Mouse (Mus musculus) embryonic facial prominence, embryonic 15.5 days (tissue): ENCODE measurements around the gene Rab6a. TPM values are rescaled to one million over a fixed set of nuclear protein-coding genes. Genes with fewer than 3 reads are reported as not detected.

Experiments used
- ATAC-seq: fragments of 200-750 bp; cut with Nextera tagmentation; 2 replicates; pipeline ENCODE4 v1.8.0; 2017; ENCODE audit warnings: low read depth, moderate TSS enrichment; ENCODE audit not compliant: insufficient number of reproducible peaks, low FRiP score, low TSS enrichment
- H3K27ac ChIP-seq: fragments of 300-500 bp; sonication (generic); replicated peaks from 2 replicates; pipeline ENCODE4 v1.5.1; 2015; ENCODE audit warnings: mild to moderate bottlenecking, inconsistent platforms
- H3K27me3 ChIP-seq: fragments of 300-500 bp; sonication (generic); 2 replicates; pipeline ENCODE4 v1.6.1; 2015; ENCODE audit warnings: inconsistent platforms
- H3K36me3 ChIP-seq: fragments of 300-500 bp; sonication (generic); 2 replicates; pipeline ENCODE4 v1.6.1; 2015; ENCODE audit warnings: mild to moderate bottlenecking, inconsistent platforms
- H3K4me1 ChIP-seq: fragments of 300-500 bp; sonication (generic); 2 replicates; pipeline ENCODE4 v1.6.1; 2015; ENCODE audit warnings: inconsistent platforms
- H3K4me2 ChIP-seq: fragments of 300-500 bp; sonication (generic); replicated peaks from 2 replicates; pipeline ENCODE4 v1.6.1; 2015; ENCODE audit warnings: mild to moderate bottlenecking, inconsistent platforms
- H3K4me3 ChIP-seq: fragments of 300-500 bp; sonication (generic); replicated peaks from 2 replicates; pipeline ENCODE4 v1.5.1; 2015; ENCODE audit warnings: mild to moderate bottlenecking, inconsistent platforms
- H3K9ac ChIP-seq: fragments of 300-500 bp; sonication (generic); 2 replicates; pipeline ENCODE4 v1.6.1; 2015; ENCODE audit warnings: inconsistent platforms
- H3K9me3 ChIP-seq: fragments of 300-500 bp; sonication (generic); replicated peaks from 2 replicates; pipeline ENCODE4 v1.6.1; 2016; ENCODE audit warnings: inconsistent platforms
- WGBS: fragments of 180-500 bp; shearing (Covaris S2); methylation state at CpG from one replicate; pipeline ENCODE4 v1.1.7; 2015; 5-methylcytosine and 5-hydroxymethylcytosine counted together
- polyA plus RNA-seq: library from polyadenylated mRNA; unstranded; fragments of >200 nt; fragmentation: Nextera tagmentation; extraction: Ambion mirVana; gene quantifications from 2 replicates; pipeline ENCODE4 v1.2.1, GENCODE M21; 2015

Gene Rab6a
- polyA plus RNA-seq, 1 experiment from 2014 or later = 107 TPM

DNA sequence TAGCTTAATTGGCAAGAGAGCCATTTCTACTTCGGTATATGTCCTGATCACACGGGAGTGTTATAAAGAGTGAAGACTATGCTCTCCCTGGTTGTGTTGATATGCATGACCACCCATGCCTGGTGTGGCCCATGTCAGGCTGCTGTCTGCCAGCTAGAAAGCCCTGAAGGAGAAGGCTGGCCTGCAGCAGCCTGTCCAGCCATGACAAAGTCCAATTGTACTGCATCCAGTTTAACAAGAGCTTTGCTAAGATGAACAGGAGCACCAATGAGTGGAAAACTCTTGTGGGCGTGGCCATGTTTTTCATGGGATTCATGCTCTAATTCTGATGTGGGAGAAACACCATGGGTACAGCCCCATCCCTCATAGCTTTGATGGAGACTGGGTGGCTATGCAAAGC is 17.3 kb downstream of the Rab6a start:
- no peak overlapping the region for H3K4me3 ChIP-seq
- H3K27ac ChIP-seq = no peak overlapping the region
- no peak overlapping the region for H3K9ac ChIP-seq
- no peaks in the 10 kb centered on the region for H3K9me3 ChIP-seq
- no peaks in the 10 kb centered on the region for H3K4me1 ChIP-seq
- H3K36me3 ChIP-seq = peaks cover 7% of the 10 kb centered on the region; the same call in 1 of the 2 replicates
- ATAC-seq = no peak
- H3K27me3 ChIP-seq = no peaks in the 10 kb centered on the region
- H3K4me2 ChIP-seq = no peak overlapping the region
- 70% methylated on average over 3 of the region's 3 CpGs for WGBS

DNA sequence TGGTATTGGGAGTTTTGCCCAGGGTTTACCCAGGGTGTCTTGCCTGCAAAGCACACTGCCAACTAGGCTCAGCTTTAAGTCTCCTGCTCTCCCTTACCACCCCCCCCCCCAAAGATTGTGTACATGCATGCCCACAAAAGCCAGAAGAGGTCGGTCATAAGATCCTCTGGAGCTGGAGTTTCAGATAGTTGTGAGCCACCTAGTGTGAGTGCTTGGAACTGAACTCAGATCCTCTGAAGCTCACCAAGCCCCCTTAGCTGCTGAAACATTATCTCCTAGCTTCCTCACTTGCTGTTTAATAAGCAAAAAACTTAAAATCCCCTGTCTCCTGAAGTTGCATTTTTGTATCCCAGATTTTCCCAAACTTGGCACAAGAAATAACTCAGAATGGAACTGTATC is 30.4 kb downstream of the Rab6a start:
- 0% methylated on average over 1 of the region's 1 CpGs for WGBS
- Histone ChIP-seq H3K4me3 (no peak overlapping the region), H3K36me3 (peaks cover 28% of the 10 kb centered on the region), H3K4me2 (no peak overlapping the region), H3K9ac (no peak overlapping the region), H3K27me3 (no peaks in the 10 kb centered on the region), H3K4me1 (no peaks in the 10 kb centered on the region), H3K9me3 (no peaks in the 10 kb centered on the region), H3K27ac (no peak overlapping the region)
- no peak for ATAC-seq

DNA sequence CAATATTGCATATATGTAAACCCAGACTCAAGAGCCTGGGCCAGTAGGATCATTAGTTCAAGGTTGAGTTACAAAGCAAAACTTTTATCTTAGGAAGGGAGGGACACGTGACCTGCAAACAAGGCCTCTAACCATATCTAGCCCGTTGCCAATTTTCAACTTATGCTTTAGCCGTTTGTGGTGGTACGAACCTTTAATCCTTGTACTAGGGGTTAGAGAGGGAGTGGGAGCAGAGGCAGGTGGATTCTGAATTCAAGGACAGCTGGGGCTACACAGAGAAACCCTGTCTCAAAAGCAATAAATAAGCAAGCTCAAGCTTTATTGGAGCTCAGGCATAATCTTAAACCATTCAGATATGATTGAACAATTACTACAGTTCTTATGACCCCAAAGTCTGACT is 35.2 kb downstream of the Rab6a start:
- H3K36me3 ChIP-seq = peaks cover 7% of the 10 kb centered on the region; the same call in 1 of the 2 replicates
- H3K27ac ChIP-seq = no peak overlapping the region
- no peaks in the 10 kb centered on the region for H3K4me1 ChIP-seq
- H3K9ac ChIP-seq = no peak overlapping the region
- H3K4me2 ChIP-seq = no peak overlapping the region
- 85% methylated on average over 4 of the region's 4 CpGs for WGBS
- ATAC-seq = no peak
- no peaks in the 10 kb centered on the region for H3K9me3 ChIP-seq
- no peak overlapping the region for H3K4me3 ChIP-seq
- no peaks in the 10 kb centered on the region for H3K27me3 ChIP-seq

DNA sequence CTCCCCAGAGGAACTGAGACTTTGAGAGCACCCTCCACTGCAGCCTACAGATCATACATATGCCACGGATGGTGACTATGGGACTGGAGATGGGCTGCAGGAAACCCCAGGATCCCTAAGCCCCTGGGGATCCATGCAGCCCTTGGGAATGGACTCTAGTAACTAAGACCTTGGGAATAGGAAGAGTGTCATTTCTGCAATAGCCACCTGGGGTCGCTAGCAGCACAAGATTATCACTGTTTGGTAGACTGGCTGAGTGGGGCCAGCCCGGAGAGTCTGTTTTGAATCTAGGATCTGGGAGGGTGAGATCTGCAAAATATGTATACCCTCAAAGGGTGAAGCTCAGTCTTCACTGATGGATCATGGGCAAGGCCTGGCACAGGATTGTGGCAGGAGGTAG is 37.9 kb downstream of the Rab6a start:
- 30% methylated on average over 3 of the region's 3 CpGs for WGBS
- no peak overlapping the region for H3K9ac ChIP-seq
- no peak overlapping the region for H3K4me3 ChIP-seq
- peaks cover 2% of the 10 kb centered on the region; the same call in 1 of the 2 replicates for H3K36me3 ChIP-seq
- H3K27ac ChIP-seq = no peak overlapping the region
- H3K4me1 ChIP-seq = no peaks in the 10 kb centered on the region
- no peak overlapping the region for H3K4me2 ChIP-seq
- peak; percentile 49; the same call in 1 of the 2 replicates for ATAC-seq
- no peaks in the 10 kb centered on the region for H3K9me3 ChIP-seq
- H3K27me3 ChIP-seq = no peaks in the 10 kb centered on the region

DNA sequence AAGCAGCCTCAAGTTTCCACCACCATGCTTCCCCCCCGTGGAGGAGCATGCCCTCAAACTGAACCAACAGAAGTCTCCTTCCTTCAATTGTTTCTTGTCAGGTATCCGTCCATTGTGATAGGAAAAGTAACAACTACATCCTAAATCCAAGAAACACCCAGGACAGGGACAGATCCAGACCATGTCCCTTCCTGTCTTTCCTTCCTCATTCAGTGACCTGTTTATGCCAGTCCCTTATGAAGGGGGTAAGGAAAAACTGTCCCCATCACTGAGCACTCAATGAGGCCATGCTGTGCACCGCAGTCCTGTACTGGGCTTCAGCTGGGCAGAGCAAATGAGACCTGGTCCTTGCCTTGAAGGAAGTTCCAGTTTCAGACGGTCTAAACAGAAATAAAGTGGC is 41.9 kb downstream of the Rab6a start:
- no peaks in the 10 kb centered on the region for H3K27me3 ChIP-seq
- 72% methylated on average over 4 of the region's 4 CpGs for WGBS
- no peak overlapping the region for H3K9ac ChIP-seq
- no peak overlapping the region for H3K4me3 ChIP-seq
- H3K36me3 ChIP-seq = peaks cover 2% of the 10 kb centered on the region; the same call in 1 of the 2 replicates
- H3K4me2 ChIP-seq = no peak overlapping the region
- no peaks in the 10 kb centered on the region for H3K9me3 ChIP-seq
- no peaks in the 10 kb centered on the region for H3K4me1 ChIP-seq
- no peak for ATAC-seq
- no peak overlapping the region for H3K27ac ChIP-seq

DNA sequence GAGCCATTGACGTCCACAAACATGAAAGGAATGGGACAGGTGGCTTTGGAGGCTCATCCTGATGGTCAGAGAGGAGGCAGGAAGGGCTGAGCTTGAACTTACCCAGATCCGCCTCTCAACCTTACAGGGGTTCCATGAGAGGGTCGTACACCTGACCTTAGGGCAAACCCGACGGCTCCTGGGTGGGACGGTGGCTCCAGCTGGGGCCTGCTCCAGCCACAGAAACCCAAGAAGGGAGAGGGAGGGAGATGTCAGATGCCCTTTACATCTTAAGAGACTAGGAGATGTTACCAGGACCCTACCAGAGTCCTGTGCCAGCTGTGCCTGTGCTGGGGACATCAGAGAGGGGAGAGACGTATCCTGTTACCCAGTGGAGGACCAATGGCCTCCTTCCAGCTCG is 42.6 kb downstream of the Rab6a start:
- Histone ChIP-seq H3K27me3 (no peaks in the 10 kb centered on the region), H3K4me3 (no peak overlapping the region), H3K4me1 (no peaks in the 10 kb centered on the region), H3K36me3 (no peaks in the 10 kb centered on the region; the same call in 1 of the 2 replicates), H3K4me2 (no peak overlapping the region), H3K27ac (no peak overlapping the region), H3K9me3 (no peaks in the 10 kb centered on the region), H3K9ac (no peak overlapping the region)
- no peak for ATAC-seq
- 60% methylated on average over 8 of the region's 8 CpGs for WGBS

DNA sequence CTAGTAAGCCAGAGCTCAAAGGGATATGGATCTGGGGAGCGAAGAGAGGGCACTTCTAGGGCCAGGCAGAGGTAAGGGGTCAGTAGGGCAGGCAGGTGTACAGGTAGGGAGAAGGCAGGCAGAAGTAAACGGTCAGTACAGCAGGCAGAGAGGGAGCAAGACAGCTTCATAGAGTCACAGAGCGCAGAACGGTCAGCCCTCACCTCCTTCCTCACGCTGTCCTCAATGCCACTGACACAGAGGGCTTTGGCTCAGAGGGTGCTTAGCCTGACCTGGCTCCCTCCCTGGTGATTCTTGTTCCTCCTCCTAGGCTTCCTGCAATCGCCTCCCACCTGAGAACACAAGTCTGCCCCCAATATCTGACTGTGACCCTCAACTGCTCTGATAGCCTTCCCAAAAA is 43.2 kb downstream of the Rab6a start:
- no peaks in the 10 kb centered on the region for H3K9me3 ChIP-seq
- no peak for ATAC-seq
- no peak overlapping the region for H3K4me3 ChIP-seq
- H3K27ac ChIP-seq = no peak overlapping the region
- 87% methylated on average over 6 of the region's 6 CpGs for WGBS
- H3K4me2 ChIP-seq = no peak overlapping the region
- H3K4me1 ChIP-seq = no peaks in the 10 kb centered on the region
- H3K27me3 ChIP-seq = no peaks in the 10 kb centered on the region
- H3K9ac ChIP-seq = no peak overlapping the region
- no peaks in the 10 kb centered on the region; the same call in 1 of the 2 replicates for H3K36me3 ChIP-seq

DNA sequence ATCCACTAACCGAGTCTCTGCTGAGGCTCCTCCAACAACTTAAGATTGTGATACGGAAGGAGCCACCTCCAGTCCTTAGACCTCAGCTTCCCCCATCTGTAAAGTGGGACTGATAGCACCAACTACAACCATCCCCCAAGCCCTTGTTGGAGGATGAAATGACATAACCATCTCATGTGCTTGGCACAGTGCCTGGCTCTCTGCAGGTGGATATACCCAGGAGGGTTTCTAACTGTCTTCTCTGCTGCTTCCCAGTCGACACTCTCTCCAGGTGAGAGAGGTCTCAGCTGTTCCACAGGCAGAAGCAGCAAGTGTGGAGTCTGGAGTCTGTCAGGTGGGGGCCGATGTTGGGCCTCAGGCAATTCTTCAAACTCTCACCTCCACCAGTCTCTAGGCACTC is 43.8 kb downstream of the Rab6a start:
- Histone ChIP-seq H3K4me1 (no peaks in the 10 kb centered on the region), H3K9ac (no peak overlapping the region), H3K27me3 (no peaks in the 10 kb centered on the region), H3K4me2 (no peak overlapping the region), H3K4me3 (no peak overlapping the region), H3K9me3 (no peaks in the 10 kb centered on the region), H3K36me3 (no peaks in the 10 kb centered on the region; the same call in 1 of the 2 replicates), H3K27ac (no peak overlapping the region)
- WGBS = 51% methylated on average over 4 of the region's 4 CpGs
- ATAC-seq = no peak

DNA sequence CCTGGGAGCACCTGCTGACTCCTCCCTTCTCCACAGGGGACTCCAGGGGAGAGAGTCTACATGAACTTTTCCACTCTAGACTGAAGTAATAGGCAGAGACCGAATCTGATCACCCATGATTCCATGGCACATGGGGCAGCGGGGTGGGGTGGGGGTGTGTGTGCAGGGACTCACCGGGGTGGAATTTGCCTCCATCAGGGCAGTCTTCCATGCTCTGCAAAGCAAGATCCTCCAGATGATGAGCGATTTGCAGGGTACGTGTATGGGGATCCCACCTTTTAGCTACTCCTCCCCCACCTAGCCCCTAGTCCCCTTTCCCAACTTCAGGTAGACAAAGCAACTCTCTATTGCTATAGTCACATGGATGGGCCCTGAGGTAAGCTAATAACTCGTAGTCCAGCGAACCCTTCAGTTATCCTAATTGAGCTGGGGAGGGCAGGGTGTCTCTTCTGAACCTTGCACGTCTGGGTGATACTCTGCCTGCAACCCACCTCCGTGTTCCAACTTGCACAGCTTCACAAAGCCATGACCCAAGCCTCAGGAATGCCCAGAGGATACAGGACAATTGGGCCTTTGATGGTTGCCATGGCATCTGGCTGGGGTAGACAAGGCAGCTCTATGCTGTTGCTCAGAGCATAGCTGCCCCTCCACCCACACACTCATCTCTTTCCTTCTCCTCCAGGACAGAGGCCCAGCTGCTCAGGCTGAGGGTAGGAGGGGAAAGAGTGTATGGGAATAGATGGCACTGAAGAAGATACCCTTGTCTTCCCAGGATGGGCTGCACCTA is 46.5 kb downstream of the Rab6a start:
- Histone ChIP-seq H3K4me2 (no peak overlapping the region), H3K9me3 (no peaks in the 10 kb centered on the region), H3K9ac (no peak overlapping the region), H3K4me3 (no peak overlapping the region), H3K4me1 (0 out of 2 replicates have a peak, but pooled peaks cover 3% of the 10 kb centered on the region), H3K36me3 (no peaks in the 10 kb centered on the region), H3K27ac (no peak overlapping the region), H3K27me3 (no peaks in the 10 kb centered on the region)
- no peak for ATAC-seq
- WGBS = 62% methylated on average over 9 of the region's 9 CpGs

DNA sequence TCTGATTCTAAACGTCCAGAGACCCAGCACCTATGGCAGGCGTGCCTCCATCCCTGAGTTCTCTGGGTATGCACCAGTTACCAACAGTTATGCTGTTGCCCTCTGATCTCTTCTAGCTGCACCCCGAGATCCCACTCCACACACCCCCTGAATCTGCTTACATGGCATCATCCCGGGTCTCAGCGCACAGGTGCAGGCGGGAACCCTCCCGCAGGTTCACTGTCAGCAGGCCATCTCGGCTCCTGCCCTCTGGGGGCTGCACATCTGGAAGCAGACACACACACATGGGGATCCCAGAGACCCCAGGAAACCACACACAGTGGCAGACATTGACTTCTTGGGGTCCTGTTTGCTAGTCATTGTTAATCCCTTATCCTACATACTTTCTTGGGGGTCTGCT is 47.2 kb downstream of the Rab6a start:
- Histone ChIP-seq H3K9ac (no peak overlapping the region), H3K36me3 (no peaks in the 10 kb centered on the region), H3K4me3 (no peak overlapping the region), H3K9me3 (no peaks in the 10 kb centered on the region), H3K4me2 (no peak overlapping the region), H3K27me3 (no peaks in the 10 kb centered on the region), H3K4me1 (0 out of 2 replicates have a peak, but pooled peaks cover 3% of the 10 kb centered on the region), H3K27ac (no peak overlapping the region)
- WGBS = 80% methylated on average over 8 of the region's 8 CpGs
- ATAC-seq = no peak

DNA sequence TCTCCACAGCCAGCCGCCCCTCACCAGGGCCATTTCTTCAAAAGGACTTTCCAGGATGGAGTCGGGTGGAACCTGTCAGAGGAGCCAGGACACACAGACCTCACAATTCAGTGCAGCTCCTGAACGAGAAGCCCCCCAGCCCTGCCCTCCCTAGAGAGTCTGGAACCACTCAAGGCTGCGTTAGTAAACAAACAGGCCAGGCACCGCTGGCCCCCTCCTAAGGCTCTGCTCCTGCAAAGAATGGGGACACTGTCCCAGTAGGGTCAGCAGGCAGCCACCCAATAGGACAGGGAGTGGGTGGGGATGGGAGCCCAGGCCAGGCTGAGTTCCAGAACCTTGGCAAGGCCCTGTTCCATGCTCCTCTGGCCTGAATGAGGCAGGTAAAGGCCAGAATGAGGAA is 49.5 kb downstream of the Rab6a start:
- WGBS = 17% methylated on average over 5 of the region's 5 CpGs
- H3K4me2 ChIP-seq = no peak overlapping the region
- no peaks in the 10 kb centered on the region for H3K9me3 ChIP-seq
- H3K9ac ChIP-seq = no peak overlapping the region
- no peak overlapping the region for H3K27ac ChIP-seq
- 0 out of 2 replicates have a peak, but pooled peaks cover 3% of the 10 kb centered on the region for H3K4me1 ChIP-seq
- H3K27me3 ChIP-seq = no peaks in the 10 kb centered on the region
- ATAC-seq = no peak
- no peaks in the 10 kb centered on the region for H3K36me3 ChIP-seq
- no peak overlapping the region for H3K4me3 ChIP-seq

DNA sequence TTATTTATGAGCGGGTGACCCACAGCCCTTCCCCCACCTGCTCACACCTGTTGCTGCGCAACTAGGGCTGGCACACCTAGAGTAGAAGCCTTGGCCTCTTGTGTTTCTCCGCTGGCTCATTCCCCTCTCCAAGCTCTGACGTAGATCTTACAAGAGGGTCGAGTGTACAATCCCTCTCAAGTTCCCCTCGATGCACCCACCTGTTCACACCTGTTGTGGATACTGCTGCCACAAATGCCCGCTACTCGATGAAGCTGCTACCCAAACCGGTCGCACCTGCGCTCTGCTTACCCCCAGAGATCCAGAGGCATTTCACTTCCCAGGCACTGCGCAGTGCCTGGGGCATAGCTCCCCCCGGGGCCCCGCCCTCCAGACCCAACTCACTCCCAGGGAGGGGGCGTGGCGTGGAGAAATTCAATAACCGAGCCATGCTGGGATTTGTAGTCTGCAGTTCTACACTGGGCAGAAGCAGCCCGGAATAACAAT is 50.9 kb downstream of the Rab6a start:
- peak overlapping the region; percentile 37 for H3K4me2 ChIP-seq
- ATAC-seq = peak; percentile 67
- no peaks in the 10 kb centered on the region for H3K9me3 ChIP-seq
- H3K27ac ChIP-seq = no peak overlapping the region
- no peak overlapping the region for H3K9ac ChIP-seq
- H3K36me3 ChIP-seq = no peaks in the 10 kb centered on the region
- H3K27me3 ChIP-seq = no peaks in the 10 kb centered on the region
- H3K4me1 ChIP-seq = peaks cover 7% of the 10 kb centered on the region
- WGBS = 23% methylated on average over 18 of the region's 18 CpGs
- H3K4me3 ChIP-seq = peak overlapping the region; percentile 19; the same call in 1 of the 2 replicates
